Mouse (Mus musculus) lung, postnatal 14 days (tissue): ENCODE results near the gene Hs3st5.

Experiments used
- DNase-seq: peaks from one replicate; pipeline ENCODE4 v3.0.0; 2021

The Hs3st5 gene

GRCm38 (mm10) chr10:36805788-36806187, 299.2 kb downstream of the Hs3st5 start:
- no peak for DNase-seq

GRCm38 (mm10) chr10:36807007-36807406, 300.4 kb downstream of the Hs3st5 start:
- no peak for DNase-seq

GRCm38 (mm10) chr10:36818867-36819266, 312.3 kb downstream of the Hs3st5 start:
- DNase-seq: no peak

GRCm38 (mm10) chr10:36829079-36829478, 322.5 kb downstream of the Hs3st5 start:
- no peak for DNase-seq

- no peak for DNase-seq
These were observed 325.6 kb downstream of the Hs3st5 start for GRCm38 (mm10) chr10:36832204-36832603.

GRCm38 (mm10) chr10:36834224-36834623, 327.6 kb downstream of the Hs3st5 start:
- peak; percentile 12 for DNase-seq

GRCm38 (mm10) chr10:36835836-36836516, 329.4 kb downstream of the Hs3st5 start:
- DNase-seq: no peak

GRCm38 (mm10) chr10:36850231-36850630, 343.6 kb downstream of the Hs3st5 start:
- no peak for DNase-seq

GRCm38 (mm10) chr10:36862127-36862895, 355.7 kb downstream of the Hs3st5 start:
- no peak for DNase-seq
